Mouse (Mus musculus) lung, postnatal 4 days (tissue): ENCODE data around the gene Ceacam13.
"Not testable (repeated sequence)": the region's sequence is repeated elsewhere in the genome, so short reads cannot be mapped to it uniquely, and the experiment has no call there.

Experiments used
- DNase-seq, 2 experiments: peaks; one replicate each; pipeline ENCODE4 v3.0.0; 2021

The Ceacam13 gene

DNA sequence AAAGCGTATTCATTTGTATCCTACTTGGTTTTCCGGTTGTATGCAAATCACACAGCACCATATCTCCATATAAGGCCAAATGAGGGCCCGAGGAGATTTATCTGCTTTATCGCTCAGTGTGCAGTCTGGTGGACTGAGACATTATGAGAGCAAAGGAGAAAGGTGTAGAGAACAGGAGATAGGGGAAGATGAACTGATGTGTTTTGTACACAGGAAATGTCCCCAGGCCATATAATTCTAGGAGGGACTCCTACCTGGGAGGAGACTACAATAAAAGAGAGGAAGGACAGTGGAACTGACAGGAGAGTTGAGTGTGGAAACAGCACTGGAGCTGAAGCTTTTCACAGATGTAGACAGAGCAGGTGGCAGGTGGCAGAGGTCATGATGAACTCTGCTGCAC is at the start of gene Ceacam13:
TSS of gene Ceacam13 (plus strand) at position 301 of the 400 bp plus-strand sequence.
- no peak for DNase-seq

DNA sequence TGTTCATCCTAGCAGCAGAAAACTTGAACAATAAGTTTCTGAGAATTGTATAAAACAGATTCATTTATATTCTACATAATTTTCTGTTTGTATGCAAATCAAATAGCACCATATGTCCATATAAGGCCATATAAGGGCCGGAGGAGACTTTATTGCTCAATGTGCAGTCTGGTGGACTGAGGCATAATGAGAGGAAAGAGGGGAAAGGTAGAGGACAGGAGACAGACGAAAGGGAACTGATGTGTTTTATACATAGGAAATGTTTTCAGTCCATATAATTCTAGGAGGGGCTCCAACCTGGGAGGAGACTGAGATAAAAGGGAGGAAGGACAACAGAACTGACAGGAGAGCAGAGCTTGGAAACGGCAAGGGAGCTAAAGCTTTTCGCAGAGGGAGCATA is 37.9 kb upstream of the Ceacam13 start, which contains the start of gene Ceacam11:
TSS of gene Ceacam11 (plus strand) at position 301 of the 400 bp plus-strand sequence.
- no peak for DNase-seq

DNA sequence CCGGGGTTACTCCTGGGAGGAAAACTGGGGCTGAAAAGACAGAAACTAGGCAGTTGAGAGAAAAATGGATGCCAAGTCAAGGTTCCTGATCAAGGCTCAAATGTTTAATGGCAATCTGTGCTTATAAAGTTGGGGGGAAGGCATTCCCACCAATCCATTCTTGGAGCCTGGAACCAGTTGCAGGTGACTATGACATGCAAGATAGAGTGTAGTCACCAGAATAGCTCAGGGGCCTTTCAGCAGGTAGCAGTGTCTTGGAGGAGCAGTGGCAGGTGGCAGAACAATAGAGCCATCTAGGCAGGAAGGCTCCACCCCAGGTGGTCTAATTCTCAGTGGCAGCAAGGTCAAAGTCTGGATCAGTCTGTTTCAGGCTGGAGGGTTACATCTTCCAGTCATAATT is 8.6 kb upstream of the Ceacam13 start:
- DNase-seq: not testable (repeated sequence)

DNA sequence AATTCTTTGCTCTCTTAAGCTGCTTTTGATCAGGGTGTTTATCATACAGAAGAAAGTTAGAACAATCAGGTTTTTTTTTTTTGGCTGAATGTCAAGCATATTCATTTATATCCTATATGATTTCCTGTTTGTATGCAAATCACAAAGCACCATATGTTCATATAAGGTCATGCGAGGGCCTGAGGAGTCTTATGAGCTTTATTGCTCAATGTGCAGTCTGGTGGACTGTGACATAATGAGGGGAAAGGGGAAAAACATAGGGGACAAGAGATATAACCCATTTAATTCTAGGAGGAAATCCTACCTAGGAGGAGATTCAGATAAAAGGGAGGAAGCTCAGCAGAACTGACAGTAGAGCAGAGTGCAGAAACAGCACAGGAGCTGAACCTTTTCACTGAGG is 55.9 kb downstream of the Ceacam13 start, which contains the start of gene Ceacam12:
TSS of gene Ceacam12 (plus strand) at position 301 of the 400 bp plus-strand sequence.
- DNase-seq: no peak
